Mouse (Mus musculus) testis, adult 2 months (tissue): Measurements from ENCODE around the gene Xxylt1. TPM values are rescaled to one million over a fixed set of nuclear protein-coding genes. Genes with fewer than 3 reads are reported as not detected.
A peak's percentile ranks its signal among the peaks of the same experiment; 100 is the strongest.

ENCODE experiments used
- H3K27ac ChIP-seq: fragments of 200-500 bp; 2 replicates; pipeline ENCODE4 v1.5.1; 2012; ENCODE audit warnings: low read depth, low read length; ENCODE audit not compliant: control insufficient read depth, insufficient read depth
- H3K27me3 ChIP-seq: fragments of 200-500 bp; 2 replicates; pipeline ENCODE4 v1.6.1; 2012; ENCODE audit warnings: mild to moderate bottlenecking, low read length, moderate library complexity; ENCODE audit not compliant: control insufficient read depth, insufficient read depth
- H3K36me3 ChIP-seq: fragments of 200-500 bp; 2 replicates; pipeline ENCODE4 v1.6.1; 2012; ENCODE audit warnings: mild to moderate bottlenecking, low read length; ENCODE audit not compliant: control insufficient read depth, insufficient read depth
- H3K4me1 ChIP-seq: fragments of 200-500 bp; 2 replicates; pipeline ENCODE4 v1.6.1; 2012; ENCODE audit warnings: low read length; ENCODE audit not compliant: control insufficient read depth, insufficient read depth
- H3K4me3 ChIP-seq: fragments of 200-500 bp; 2 replicates; pipeline ENCODE4 v1.5.1; 2012; ENCODE audit warnings: low read depth, mild to moderate bottlenecking, low read length, moderate library complexity, mixed read lengths; ENCODE audit not compliant: control insufficient read depth
- CTCF ChIP-seq: fragments of 200-500 bp; IDR thresholded peaks from 2 replicates; pipeline ENCODE4 v1.5.1; 2012; ENCODE audit warnings: low read depth, mild to moderate bottlenecking, inconsistent platforms, low read length, moderate library complexity; ENCODE audit not compliant: control insufficient read depth, insufficient read depth, insufficient replicate concordance
- POLR2A ChIP-seq: fragments of 200-500 bp; IDR thresholded peaks from 2 replicates; pipeline ENCODE4 v1.6.1; 2012; ENCODE audit warnings: low read depth, mild to moderate bottlenecking, inconsistent platforms, low read length, moderate library complexity; ENCODE audit not compliant: control insufficient read depth
- polyA plus RNA-seq: library from polyadenylated mRNA; depleted of rRNA; stranded (reverse); fragments of >200 nt; gene quantifications from 2 replicates; pipeline ENCODE4 v1.2.3, GENCODE M21; 2012

Gene Xxylt1
- polyA plus RNA-seq, 1 experiment = 2.7 TPM

DNA sequence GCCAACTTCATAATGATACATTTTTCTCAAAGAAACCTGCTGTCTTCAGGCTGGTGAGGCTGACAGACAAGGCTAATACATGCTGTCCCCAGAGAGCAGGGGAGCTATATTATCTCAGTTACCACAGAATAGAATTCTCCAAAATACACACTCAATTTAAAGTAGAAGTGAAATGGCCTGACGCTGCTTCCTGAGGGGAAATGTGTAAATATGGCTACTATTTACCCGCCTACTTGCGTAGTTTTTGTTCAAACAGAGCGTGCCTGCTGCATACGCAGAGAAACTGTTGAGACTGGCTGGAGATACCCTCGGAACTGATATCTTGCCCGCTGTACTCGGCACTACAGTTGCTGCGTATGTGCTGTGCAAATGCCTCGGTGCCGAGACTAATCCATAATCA, 101.3 kb downstream of the Xxylt1 start:
- no peaks in the 10 kb centered on the region for H3K27me3 ChIP-seq
- TF ChIP-seq CTCF = no peak
- TF ChIP-seq POLR2A = no peak
- H3K4me3 ChIP-seq = no peak overlapping the region
- H3K4me1 ChIP-seq = no peaks in the 10 kb centered on the region; the same call in 1 of the 2 replicates
- H3K36me3 ChIP-seq = no peaks in the 10 kb centered on the region
- H3K27ac ChIP-seq = no peak overlapping the region

DNA sequence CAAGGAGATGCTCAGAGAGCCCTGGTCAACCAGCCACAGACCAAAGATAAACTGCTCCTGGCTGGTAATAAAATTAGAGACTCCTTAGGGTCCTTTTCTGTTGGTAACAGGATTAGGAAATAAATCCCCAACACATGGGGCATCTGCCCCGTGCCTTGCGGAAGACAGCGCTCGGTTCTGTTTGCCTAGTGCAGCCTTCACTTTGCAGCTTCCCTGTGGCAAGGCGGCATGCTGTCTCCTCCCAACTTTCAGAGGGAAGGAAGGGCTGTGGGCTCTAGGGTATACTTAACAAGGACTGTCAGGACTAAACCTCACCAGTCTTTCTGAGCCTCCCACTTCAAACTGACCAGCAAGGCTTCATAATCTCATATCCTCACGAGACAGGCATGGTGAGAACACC, 103.5 kb downstream of the Xxylt1 start:
- Histone ChIP-seq H3K4me1 (no peaks in the 10 kb centered on the region; the same call in 1 of the 2 replicates), H3K4me3 (no peak overlapping the region), H3K27me3 (no peaks in the 10 kb centered on the region), H3K27ac (no peak overlapping the region), H3K36me3 (no peaks in the 10 kb centered on the region)
- TF ChIP-seq POLR2A (no peak), CTCF (no peak)

DNA sequence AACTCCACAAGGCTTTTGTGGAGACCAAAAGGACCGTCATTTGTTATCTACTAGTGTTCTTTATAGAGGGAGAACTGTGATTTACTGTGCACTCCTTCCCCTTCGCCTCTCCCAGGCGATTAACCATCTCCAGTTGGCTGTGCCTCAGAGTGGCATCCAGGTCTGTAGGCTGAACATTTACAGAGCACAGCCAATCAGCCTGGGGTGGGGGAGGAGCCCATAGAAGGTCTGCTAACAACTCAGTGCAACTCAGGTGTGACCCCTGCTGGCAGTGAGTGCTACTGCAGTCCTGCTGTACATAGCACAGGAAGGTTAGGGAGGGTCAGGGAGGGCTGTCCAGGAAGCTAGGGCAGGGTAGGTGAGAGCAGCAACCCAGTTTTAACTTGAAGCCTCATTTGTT, 104.0 kb downstream of the Xxylt1 start:
- Histone ChIP-seq H3K27ac (no peak overlapping the region), H3K4me1 (peaks cover 2% of the 10 kb centered on the region), H3K27me3 (no peaks in the 10 kb centered on the region), H3K4me3 (no peak overlapping the region), H3K36me3 (no peaks in the 10 kb centered on the region)
- TF ChIP-seq POLR2A = no peak
- TF ChIP-seq CTCF = peak; percentile 98

DNA sequence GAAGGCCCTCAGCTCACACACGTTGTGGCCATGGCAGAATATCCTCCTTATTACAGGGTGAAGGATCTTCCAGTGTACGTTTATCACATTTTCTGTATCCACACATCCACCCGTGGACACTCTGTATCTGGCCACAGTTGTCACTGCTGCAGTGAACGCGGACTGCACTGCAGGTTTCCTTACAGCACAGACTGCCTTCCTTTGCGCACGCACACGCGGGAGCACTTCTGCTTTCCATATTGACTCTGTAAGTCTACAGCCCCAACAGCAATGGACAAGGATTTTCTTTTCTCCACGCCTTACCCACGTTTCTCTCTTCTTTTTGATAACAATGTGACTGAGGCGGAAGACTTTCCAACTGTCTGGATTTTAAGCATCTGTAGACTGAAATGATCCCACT, 106.7 kb downstream of the Xxylt1 start:
- H3K4me1 ChIP-seq = peaks cover 6% of the 10 kb centered on the region
- no peaks in the 10 kb centered on the region for H3K36me3 ChIP-seq
- H3K4me3 ChIP-seq = no peak overlapping the region
- TF ChIP-seq CTCF = no peak
- no peak for TF ChIP-seq POLR2A
- no peaks in the 10 kb centered on the region for H3K27me3 ChIP-seq
- H3K27ac ChIP-seq = no peak overlapping the region

DNA sequence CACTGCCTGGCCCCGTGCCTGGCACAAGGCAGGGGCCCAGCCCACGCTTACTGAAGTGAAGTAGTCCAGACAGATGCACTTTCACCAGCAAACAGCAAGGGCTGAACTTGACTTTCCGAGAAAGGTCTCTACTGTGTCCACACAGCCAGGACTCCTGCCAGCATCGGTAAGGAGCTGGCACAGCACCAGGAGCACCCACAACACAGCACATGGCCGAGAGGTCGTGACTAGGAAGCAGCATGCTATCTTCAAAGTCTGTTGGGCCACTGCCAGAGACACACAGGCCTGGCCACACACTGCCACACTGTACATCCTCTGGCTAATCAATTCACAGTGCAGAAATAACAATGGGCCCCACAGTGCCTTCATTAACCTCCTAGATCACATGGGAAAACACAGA, 107.8 kb downstream of the Xxylt1 start:
- no peaks in the 10 kb centered on the region for H3K36me3 ChIP-seq
- TF ChIP-seq CTCF (no peak), POLR2A (no peak)
- H3K4me3 ChIP-seq = no peak overlapping the region
- peaks cover 6% of the 10 kb centered on the region for H3K4me1 ChIP-seq
- no peaks in the 10 kb centered on the region for H3K27me3 ChIP-seq
- no peak overlapping the region for H3K27ac ChIP-seq

DNA sequence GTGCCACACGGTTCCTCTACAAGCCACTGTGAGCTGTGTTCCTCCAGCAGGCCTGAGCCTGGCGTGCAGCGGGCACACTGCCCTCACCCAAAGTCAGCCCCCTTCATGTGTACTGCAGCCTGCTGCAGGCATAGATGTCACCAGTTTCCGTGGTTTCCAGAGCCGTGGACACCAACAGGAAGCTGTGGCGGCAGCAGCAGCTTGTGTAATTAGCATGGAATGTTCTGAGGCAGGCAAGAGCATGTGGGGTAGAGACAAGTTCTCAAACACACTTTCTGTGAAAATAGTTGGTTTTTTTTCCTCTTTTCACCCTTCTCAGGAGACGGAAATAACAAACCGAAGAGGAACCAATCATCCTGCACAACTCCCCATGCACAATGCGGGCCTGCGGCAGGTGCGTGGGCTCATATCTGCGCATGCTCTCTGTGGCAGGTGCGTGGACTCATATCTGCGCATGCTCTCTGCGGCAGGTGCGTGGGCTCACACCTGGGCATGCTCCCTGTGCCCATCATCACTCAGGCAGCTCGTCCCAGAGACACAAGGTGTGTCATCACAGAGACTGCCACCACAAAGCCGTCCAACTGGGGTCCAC, 109.2 kb downstream of the Xxylt1 start:
- no peak for TF ChIP-seq POLR2A
- no peak for TF ChIP-seq CTCF
- no peak overlapping the region for H3K27ac ChIP-seq
- H3K36me3 ChIP-seq = no peaks in the 10 kb centered on the region
- H3K4me3 ChIP-seq = no peak overlapping the region
- H3K4me1 ChIP-seq = peaks cover 6% of the 10 kb centered on the region
- no peaks in the 10 kb centered on the region for H3K27me3 ChIP-seq

DNA sequence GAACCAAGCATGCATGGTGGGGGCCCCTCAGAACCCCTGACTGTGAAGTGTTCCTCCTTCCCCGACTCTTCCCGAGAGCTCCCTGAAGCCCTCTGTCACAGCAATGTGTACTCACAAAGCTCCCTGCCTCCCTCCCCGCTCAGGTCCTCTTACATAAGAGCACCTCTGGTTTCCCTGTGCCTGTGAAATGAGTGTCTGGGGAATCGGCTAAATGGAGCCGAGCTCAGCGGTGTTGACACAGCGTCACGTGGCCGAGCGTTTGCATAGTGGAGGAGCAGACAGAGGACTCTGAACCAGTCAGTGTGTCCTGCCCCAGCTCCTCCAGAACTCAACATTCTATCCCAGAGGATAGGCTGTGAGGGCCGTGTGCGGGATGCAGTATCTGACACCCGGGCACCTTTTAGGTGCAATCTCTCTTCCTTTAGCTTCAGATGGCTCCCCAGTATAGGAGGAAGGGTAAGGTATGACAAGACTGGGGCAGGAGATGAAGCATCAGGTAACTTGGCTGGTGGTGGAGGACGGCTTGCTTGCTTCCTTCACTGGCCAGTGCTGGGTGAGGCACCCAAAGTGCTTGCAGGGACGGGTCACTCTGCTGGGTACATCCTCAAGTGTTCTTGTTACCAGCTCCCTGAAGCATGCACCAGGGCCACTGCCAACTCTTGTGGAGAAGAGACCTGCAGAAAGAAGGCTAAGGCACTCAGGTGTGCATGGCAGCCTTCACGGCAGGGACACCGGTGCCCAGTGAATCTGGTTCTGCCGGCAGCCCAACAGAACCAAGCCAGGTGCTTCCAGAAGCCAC, 111.8 kb downstream of the Xxylt1 start:
- Histone ChIP-seq H3K4me1 (peaks cover 10% of the 10 kb centered on the region), H3K27ac (no peak overlapping the region), H3K4me3 (no peak overlapping the region), H3K36me3 (no peaks in the 10 kb centered on the region), H3K27me3 (no peaks in the 10 kb centered on the region)
- TF ChIP-seq POLR2A (no peak), CTCF (no peak)
